13 mouse cellular contexts compared by ENCODE assay signal in genomic region chr5:74244406-74245019, GRCm38 (mm10). TPM values are rescaled to one million over a fixed set of nuclear protein-coding genes. Genes with fewer than 3 reads are reported as not detected.
DNase-seq lines count a peak whose midpoint lies in the region; ATAC-seq lines count a peak whose summit lies in the region.
"Had no signal": no experiment of that assay in that cellular context is flagged by ENCODE, and none has a peak within 500 bp of the region (broad histone marks: within the 10 kb centered on the region; RNA-seq: fewer than 3 reads in every experiment).

No protein-coding gene starts in this region.

- H3K4me1 ChIP-seq in liver, embryonic 16.5 days (ENCODE audit: control insufficient read depth, low read depth, low read length), result no peaks in the 10 kb centered on the region
- no peaks in the 10 kb centered on the region; the same call in 1 of the 2 replicates for H3K4me1 ChIP-seq in liver, embryonic 11.5 days (replicated peaks; ENCODE audit: control insufficient read depth, insufficient read depth, low read length)
- H3K4me1 ChIP-seq: liver, embryonic 13.5 days had no signal

- ATAC-seq in liver, embryonic 16.5 days (ENCODE audit: low read depth), result peak; percentile 47; the same call in 1 of the 2 replicates
- ATAC-seq in liver, embryonic 11.5 days (replicated peaks; ENCODE audit: low FRiP score), result no peak

- H3K4me3 ChIP-seq in liver, embryonic 16.5 days (ENCODE audit: low read depth, low read length), result no peak overlapping the region
- no peak overlapping the region for H3K4me3 ChIP-seq in liver, embryonic 11.5 days (ENCODE audit: low read depth, low read length)
- H3K4me3 ChIP-seq: embryonic facial prominence, embryonic 12.5 days; liver, embryonic 13.5 days; neural tube, embryonic 13.5 days had no signal

- H3K27ac ChIP-seq in liver, embryonic 16.5 days (ENCODE audit: low read length), result no peak overlapping the region
- no peak overlapping the region for H3K27ac ChIP-seq in liver, embryonic 11.5 days (ENCODE audit: low read depth, low read length)
- H3K27ac ChIP-seq: embryonic facial prominence, embryonic 12.5 days; kidney, postnatal 0 days; liver, embryonic 13.5 days; neural tube, embryonic 13.5 days had no signal

- H3K4me2 ChIP-seq in liver, embryonic 16.5 days (ENCODE audit: low read depth, low read length), result no peak overlapping the region
- no peak overlapping the region for H3K4me2 ChIP-seq in liver, embryonic 11.5 days
- H3K4me2 ChIP-seq: embryonic facial prominence, embryonic 12.5 days; liver, embryonic 13.5 days; neural tube, embryonic 13.5 days had no signal

- 71% methylated on average over 14 of the region's 14 CpGs for WGBS in liver, embryonic 16.5 days (ENCODE audit: insufficient replicate concordance)
- WGBS in liver, embryonic 11.5 days, result 89% methylated on average over 14 of the region's 14 CpGs

- peak; percentile 24 for DNase-seq in gastrocnemius, postnatal 10 days
- no peak for DNase-seq in gastrocnemius, postnatal 4 days (ENCODE audit: low spot score in 2 of 2)
- DNase-seq in liver, embryonic 11.5 days (ENCODE audit: low spot score), result no peak
- peak; percentile 71 for DNase-seq in cerebellum, adult 11-12 months
- peak; percentile 81 for DNase-seq in fat pad, adult 2 months (ENCODE audit: extremely low read depth, low read depth, low spot score)
- no peak for DNase-seq in retina, embryonic 14.5 days (ENCODE audit: low spot score)
- DNase-seq: adrenal gland, postnatal 14 days; heart, postnatal 14 days; liver, embryonic 13.5 days had no signal

- H3K36me3 ChIP-seq in liver, embryonic 16.5 days (ENCODE audit: control insufficient read depth, insufficient read depth), result no peaks in the 10 kb centered on the region
- no peaks in the 10 kb centered on the region for H3K36me3 ChIP-seq in liver, embryonic 11.5 days (ENCODE audit: control insufficient read depth, insufficient read depth, low read length)
- H3K36me3 ChIP-seq: embryonic facial prominence, embryonic 12.5 days; liver, embryonic 13.5 days; neural tube, embryonic 13.5 days had no signal

- no peaks in the 10 kb centered on the region for H3K27me3 ChIP-seq in liver, embryonic 16.5 days (ENCODE audit: control insufficient read depth, insufficient read depth, low read depth, low read length)
- no peaks in the 10 kb centered on the region for H3K27me3 ChIP-seq in liver, embryonic 11.5 days (replicated peaks; ENCODE audit: control insufficient read depth, insufficient read depth, low read length)
- H3K27me3 ChIP-seq: embryonic facial prominence, embryonic 12.5 days; liver, embryonic 13.5 days; neural tube, embryonic 13.5 days had no signal

- no peak overlapping the region for H3K9ac ChIP-seq in liver, embryonic 16.5 days (ENCODE audit: low read depth, low read length)
- H3K9ac ChIP-seq in liver, embryonic 11.5 days (ENCODE audit: low read depth, low read length), result no peak overlapping the region
- H3K9ac ChIP-seq: embryonic facial prominence, embryonic 12.5 days; liver, embryonic 13.5 days; neural tube, embryonic 13.5 days had no signal

- no peaks in the 10 kb centered on the region for H3K9me3 ChIP-seq in liver, embryonic 16.5 days (replicated peaks; ENCODE audit: control insufficient read depth, low read length)
- H3K9me3 ChIP-seq in liver, embryonic 11.5 days (ENCODE audit: control insufficient read depth, low read length), result no peaks in the 10 kb centered on the region
- H3K9me3 ChIP-seq: embryonic facial prominence, embryonic 12.5 days; liver, embryonic 13.5 days; neural tube, embryonic 13.5 days had no signal

RNA-seq across cellular contexts. Expression of gene Rasl11b, which starts 49.4 kb away (rescaled TPM):
- 1 to 10 TPM; 6.3 to 8.1 TPM for total RNA-seq in gastrocnemius, postnatal 10 days (2021)
- total RNA-seq in gastrocnemius, postnatal 4 days (2021), result 10 to 100 TPM; 11.7 to 15.1 TPM
- polyA plus RNA-seq in liver, embryonic 16.5 days (2015; fragmentation: Nextera tagmentation; extraction: Ambion mirVana), result 3.8 and 4.7 TPM in 2 replicates
- 13.9 and 14.7 TPM in 2 replicates for polyA plus RNA-seq in liver, embryonic 11.5 days (2014; fragmentation: Nextera tagmentation; extraction: Ambion mirVana)

Comparison
In these comparisons a context has a peak if more than half of its experiments do, and no peak if none do; other contexts are left out.
1. DNase-seq: peak in gastrocnemius, postnatal 10 days (single experiment), cerebellum, adult 11-12 months (single experiment) and fat pad, adult 2 months (single experiment); none in gastrocnemius, postnatal 4 days (0 of 2), liver, embryonic 11.5 days (single experiment) and retina, embryonic 14.5 days (single experiment).